In genomic region chr4:128706626-128707025, GRCm38 (mm10) we compare ENCODE assay signal across 8 mouse cellular contexts. TPM values are rescaled to one million over a fixed set of nuclear protein-coding genes. Genes with fewer than 3 reads are reported as not detected.
DNase-seq lines count a peak whose midpoint lies in the region; ATAC-seq lines count a peak whose summit lies in the region.

No protein-coding gene starts in this region.

- H3K4me3 ChIP-seq in kidney, embryonic 14.5 days (ENCODE audit: low read length) = no peak overlapping the region

- H3K9ac ChIP-seq in kidney, embryonic 14.5 days (ENCODE audit: low read depth, low read length) = no peak overlapping the region

- 5% methylated on average over 9 of the region's 9 CpGs for WGBS in kidney, embryonic 14.5 days

- no peak overlapping the region; the same call in 1 of the 2 replicates for H3K27ac ChIP-seq in kidney, embryonic 14.5 days (ENCODE audit: low read depth, low read length)

- DNase-seq in kidney, adult 8-10 months = no peak
- DNase-seq in embryo, embryonic 10 days (ENCODE audit: low spot score) = peak; percentile 84
- peak; percentile 64 for DNase-seq in heart, postnatal 4 days
- peak; percentile 53 for DNase-seq in lung, postnatal 14 days
- no peak for DNase-seq in urinary bladder, postnatal 25 days (ENCODE audit: low spot score)
- no peak for DNase-seq in layer of hippocampus, postnatal 36 days
- DNase-seq in cerebellum, adult 11 months = no peak

- H3K4me2 ChIP-seq in kidney, embryonic 14.5 days (replicated peaks; ENCODE audit: low read depth, low read length) = no peak overlapping the region

- no peaks in the 10 kb centered on the region; the same call in 1 of the 2 replicates for H3K36me3 ChIP-seq in kidney, embryonic 14.5 days (ENCODE audit: control insufficient read depth, insufficient read depth, low read length)

- ATAC-seq in kidney, embryonic 14.5 days (ENCODE audit: low FRiP score, low TSS enrichment) = peak; percentile 62

- H3K9me3 ChIP-seq in kidney, embryonic 14.5 days (ENCODE audit: control insufficient read depth, low read length) = no peaks in the 10 kb centered on the region

- H3K4me1 ChIP-seq in kidney, embryonic 14.5 days (ENCODE audit: control insufficient read depth, insufficient read depth, low read length) = peaks cover 6% of the 10 kb centered on the region

- H3K27me3 ChIP-seq in kidney, embryonic 14.5 days (ENCODE audit: control insufficient read depth, insufficient read depth, low read length) = no peaks in the 10 kb centered on the region

RNA-seq across cellular contexts. Expression of gene A3galt2, which starts 48.5 kb away (rescaled TPM):
- 0.23 and 0.49 TPM in 2 replicates for polyA plus RNA-seq in kidney, embryonic 14.5 days (2014; fragmentation: Nextera tagmentation; extraction: Ambion mirVana)
- under 1 TPM; 0.20 to 0.36 TPM for total RNA-seq in heart, postnatal 4 days (2021)
- total RNA-seq in layer of hippocampus, postnatal 36 days (2021) = under 1 TPM; 0.48 to 0.62 TPM

RNA-seq across cellular contexts. Expression of gene Phc2, which starts 52.1 kb away (rescaled TPM):
- 46.6 and 50.2 TPM in 2 replicates for polyA plus RNA-seq in kidney, embryonic 14.5 days (2014; fragmentation: Nextera tagmentation; extraction: Ambion mirVana)
- total RNA-seq in heart, postnatal 4 days (2021) = 10 to 100 TPM; 69.1 to 72.5 TPM
- total RNA-seq in layer of hippocampus, postnatal 36 days (2021) = 10 to 100 TPM; 91.4 to 96.9 TPM

Comparison
In these comparisons a context has a peak if more than half of its experiments do, and no peak if none do; other contexts are left out.
1. DNase-seq: peak in embryo, embryonic 10 days (single experiment), heart, postnatal 4 days (single experiment) and lung, postnatal 14 days (single experiment); none in kidney, adult 8-10 months (0 of 2), urinary bladder, postnatal 25 days (single experiment), layer of hippocampus, postnatal 36 days (0 of 2) and cerebellum, adult 11 months (single experiment).